Mouse (Mus musculus) olfactory bulb, adult 2 months (tissue): ENCODE data around the gene Scfd2. TPM values are rescaled to one million over a fixed set of nuclear protein-coding genes. Genes with fewer than 3 reads are reported as not detected.

ENCODE experiments used
- H3K27ac ChIP-seq: fragments of 200-500 bp; 2 replicates; pipeline ENCODE4 v1.5.1; 2012; ENCODE audit warnings: low read depth, low read length; ENCODE audit not compliant: insufficient read depth
- H3K4me1 ChIP-seq: fragments of 200-500 bp; 2 replicates; pipeline ENCODE4 v1.6.1; 2012; ENCODE audit warnings: low read length; ENCODE audit not compliant: control insufficient read depth, insufficient read depth
- H3K4me3 ChIP-seq: fragments of 200-500 bp; 2 replicates; pipeline ENCODE4 v1.5.1; 2012; ENCODE audit warnings: mild to moderate bottlenecking, low read depth, low read length, moderate library complexity; ENCODE audit not compliant: insufficient read depth
- CTCF ChIP-seq: fragments of 200-500 bp; IDR thresholded peaks from 2 replicates; pipeline ENCODE4 v1.5.1; 2012; ENCODE audit warnings: low read depth, mild to moderate bottlenecking, low read length, moderate library complexity; ENCODE audit not compliant: insufficient read depth
- POLR2A ChIP-seq: fragments of 200-500 bp; IDR thresholded peaks from 2 replicates; pipeline ENCODE4 v1.6.1; 2012; ENCODE audit warnings: mild to moderate bottlenecking, low read depth, low read length, moderate library complexity; ENCODE audit not compliant: insufficient read depth
- WGBS: fragments of 180-500 bp; shearing (Covaris S2); methylation state at CpG from one replicate; pipeline ENCODE4 v1.1.7; 2018; 5-methylcytosine and 5-hydroxymethylcytosine counted together
- polyA plus RNA-seq: library from polyadenylated mRNA; stranded (reverse); fragments of >200 nt; gene quantifications from 2 replicates; pipeline ENCODE4 v1.2.4, GENCODE M21; 2012; ENCODE audit warnings: low replicate concordance; ENCODE audit not compliant: missing spikeins, insufficient read depth, insufficient read length

The Scfd2 gene
- polyA plus RNA-seq, 1 experiment: not detected

DNA sequence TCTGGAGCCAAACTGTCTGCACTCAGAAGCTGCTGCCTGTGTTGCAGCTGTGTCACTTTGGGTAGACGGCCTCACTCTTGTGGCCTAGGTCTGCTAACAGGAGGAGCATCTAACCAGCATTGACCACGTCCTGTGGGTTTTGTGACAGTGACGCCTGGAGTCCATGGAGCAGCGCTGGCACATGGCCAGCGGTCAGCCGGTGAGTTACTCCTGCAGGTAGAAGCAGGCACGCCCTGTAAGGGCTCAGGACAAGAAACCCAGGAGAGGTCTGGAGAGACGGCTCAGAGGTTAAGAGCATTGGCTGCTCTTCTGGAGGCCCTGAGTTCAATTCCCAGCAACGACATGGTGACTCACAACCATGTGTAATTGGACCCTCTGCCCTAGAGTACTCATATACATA is 347.0 kb downstream of the Scfd2 start:
- Histone ChIP-seq H3K4me3 (no peak overlapping the region), H3K4me1 (peaks cover 11% of the 10 kb centered on the region), H3K27ac (no peak overlapping the region)
- TF ChIP-seq POLR2A (no peak), CTCF (no peak)
- 91% methylated on average over 9 of the region's 9 CpGs for WGBS

DNA sequence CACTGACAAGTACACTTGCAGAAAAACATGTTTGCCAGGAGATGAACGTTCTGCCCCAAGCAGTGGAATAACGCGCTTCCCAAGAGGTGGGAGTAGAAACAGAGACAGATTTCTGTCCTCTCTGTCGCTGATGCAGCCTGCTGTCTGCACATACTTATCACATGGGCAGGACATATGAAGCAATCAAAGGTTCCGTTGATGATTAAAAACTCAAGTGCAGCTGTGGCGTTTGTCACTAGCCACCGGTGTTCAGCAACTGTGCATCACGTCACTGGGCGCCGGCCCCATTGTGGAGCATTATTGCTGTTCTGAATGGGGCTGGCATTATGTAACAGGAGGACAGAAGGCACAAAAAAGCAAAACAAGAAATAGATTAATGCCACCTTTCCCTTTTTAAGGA is 348.4 kb downstream of the Scfd2 start:
- H3K4me3 ChIP-seq: no peak overlapping the region
- 58% methylated on average over 10 of the region's 10 CpGs for WGBS
- no peak for TF ChIP-seq CTCF
- TF ChIP-seq POLR2A: no peak
- H3K27ac ChIP-seq: no peak overlapping the region
- peaks cover 9% of the 10 kb centered on the region for H3K4me1 ChIP-seq

DNA sequence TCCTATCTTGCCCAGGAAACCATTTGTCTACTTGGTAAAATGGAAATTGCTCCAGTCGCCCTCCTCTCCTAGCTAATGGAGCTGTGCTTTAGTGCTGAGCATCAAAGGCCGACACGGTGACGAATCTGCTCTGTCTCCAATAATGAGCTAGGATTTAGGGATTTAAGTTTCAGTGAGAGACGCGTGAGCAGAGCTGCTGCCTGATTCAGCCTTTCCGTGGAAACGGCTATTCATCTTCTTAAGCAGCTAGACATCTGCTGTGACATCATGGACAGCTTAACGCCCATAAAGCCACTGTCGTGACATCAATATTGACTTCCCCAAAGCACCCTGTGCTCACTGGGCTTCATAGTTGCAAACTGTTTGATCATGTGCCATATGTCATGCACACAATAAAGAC is 351.3 kb downstream of the Scfd2 start:
- Histone ChIP-seq H3K27ac (no peak overlapping the region), H3K4me1 (peaks cover 12% of the 10 kb centered on the region), H3K4me3 (no peak overlapping the region)
- TF ChIP-seq CTCF (no peak), POLR2A (no peak)
- 54% methylated on average over 10 of the region's 10 CpGs for WGBS

DNA sequence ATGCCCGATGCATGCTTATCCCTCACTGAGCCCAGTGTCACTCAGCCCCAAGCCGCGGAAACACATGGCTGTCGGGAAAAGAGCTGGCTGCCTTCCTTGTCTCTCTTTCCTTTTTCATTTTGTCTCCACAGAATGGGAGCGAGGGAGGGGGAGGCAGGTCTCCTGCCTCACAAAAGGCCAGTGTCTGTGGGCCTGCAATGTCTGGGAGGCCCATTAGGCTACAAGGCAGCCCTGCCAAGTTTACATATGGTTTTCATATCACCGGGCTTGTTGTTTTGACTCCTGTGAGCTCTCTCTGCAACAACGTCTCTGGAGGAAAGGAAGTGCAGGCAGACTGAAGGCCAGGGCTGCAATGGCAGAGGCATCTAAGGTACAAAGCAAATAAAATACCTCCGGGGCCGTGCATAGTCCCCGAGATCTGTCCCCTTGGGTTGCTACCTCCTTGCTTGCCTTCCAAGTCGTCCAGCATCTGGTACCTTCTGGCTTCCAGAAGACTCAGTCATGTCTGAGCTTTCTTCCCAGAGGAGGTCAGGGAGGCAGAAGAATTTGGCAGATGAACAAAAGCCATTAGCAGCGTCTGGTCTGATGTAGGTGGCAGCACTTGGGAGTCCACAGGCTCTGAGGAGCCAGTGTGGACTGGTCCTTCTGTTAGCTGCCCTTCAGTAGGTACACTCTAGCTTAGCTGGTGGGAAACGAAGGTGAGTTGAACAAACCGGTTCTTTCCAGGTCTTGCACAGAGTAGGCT is 355.9 kb downstream of the Scfd2 start:
- no peak for TF ChIP-seq CTCF
- WGBS: 50% methylated on average over 14 of the region's 14 CpGs
- Histone ChIP-seq H3K27ac (no peak overlapping the region), H3K4me3 (no peak overlapping the region), H3K4me1 (peaks cover 10% of the 10 kb centered on the region; the same call in 1 of the 2 replicates)

DNA sequence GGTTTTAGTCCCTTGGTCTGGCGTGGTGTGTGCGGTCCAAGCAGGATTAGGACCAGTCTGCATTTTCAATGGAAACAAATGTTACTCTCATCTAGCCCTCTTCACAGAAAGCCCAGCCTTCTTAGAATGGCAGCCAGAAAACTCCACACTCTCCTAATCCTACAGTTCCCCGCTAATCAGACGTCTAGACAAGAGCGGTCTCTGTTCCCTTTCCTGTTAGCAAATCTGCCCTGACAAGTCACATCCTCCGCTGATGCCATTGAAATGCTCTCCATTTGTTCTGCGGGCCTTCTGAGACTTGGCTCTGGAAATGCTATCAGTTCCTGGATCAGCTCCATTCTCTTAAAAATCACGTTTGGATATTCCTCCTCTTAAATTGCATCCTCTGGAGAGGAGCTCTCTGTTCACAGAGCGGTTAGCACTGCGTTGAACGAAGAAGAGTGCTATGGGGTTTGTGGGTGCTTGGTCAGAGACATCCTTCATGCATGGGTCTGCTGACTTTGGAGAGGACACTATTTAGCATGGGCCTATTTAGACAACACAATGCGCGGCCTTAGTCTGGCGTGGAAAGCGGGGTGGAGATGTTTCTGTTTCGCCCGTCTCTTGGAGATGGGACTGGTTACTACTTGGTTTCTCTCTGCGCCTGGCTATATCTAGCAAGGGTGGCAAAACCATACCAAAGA is 358.3 kb downstream of the Scfd2 start:
- no peak overlapping the region for H3K4me3 ChIP-seq
- 54% methylated on average over 18 of the region's 18 CpGs for WGBS
- TF ChIP-seq POLR2A (no peak), CTCF (no peak)
- peaks cover 10% of the 10 kb centered on the region; the same call in 1 of the 2 replicates for H3K4me1 ChIP-seq
- no peak overlapping the region for H3K27ac ChIP-seq

DNA sequence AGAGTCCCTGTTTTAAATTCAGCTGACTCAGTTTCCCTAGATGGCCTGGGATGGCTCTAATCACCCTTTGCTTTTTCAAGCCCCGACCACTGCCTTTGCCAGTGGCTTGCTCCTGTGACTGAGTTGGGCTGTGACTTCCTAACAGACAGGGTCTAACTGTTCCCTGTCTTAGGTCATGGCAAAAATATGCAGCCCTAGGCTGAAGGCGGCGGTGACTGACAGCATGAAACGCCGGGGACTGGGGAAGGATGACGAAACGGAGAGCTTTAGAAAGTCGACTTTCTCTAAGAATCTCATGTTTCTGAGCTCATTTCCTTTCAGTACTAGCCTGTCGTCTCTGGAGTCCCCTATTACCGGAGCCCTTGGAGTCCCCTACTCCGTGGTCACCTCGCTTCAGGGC is 359.4 kb downstream of the Scfd2 start:
- no peak overlapping the region for H3K4me3 ChIP-seq
- no peak overlapping the region for H3K27ac ChIP-seq
- WGBS: 76% methylated on average over 12 of the region's 12 CpGs
- H3K4me1 ChIP-seq: peaks cover 10% of the 10 kb centered on the region; the same call in 1 of the 2 replicates
- TF ChIP-seq CTCF: no peak
- no peak for TF ChIP-seq POLR2A

DNA sequence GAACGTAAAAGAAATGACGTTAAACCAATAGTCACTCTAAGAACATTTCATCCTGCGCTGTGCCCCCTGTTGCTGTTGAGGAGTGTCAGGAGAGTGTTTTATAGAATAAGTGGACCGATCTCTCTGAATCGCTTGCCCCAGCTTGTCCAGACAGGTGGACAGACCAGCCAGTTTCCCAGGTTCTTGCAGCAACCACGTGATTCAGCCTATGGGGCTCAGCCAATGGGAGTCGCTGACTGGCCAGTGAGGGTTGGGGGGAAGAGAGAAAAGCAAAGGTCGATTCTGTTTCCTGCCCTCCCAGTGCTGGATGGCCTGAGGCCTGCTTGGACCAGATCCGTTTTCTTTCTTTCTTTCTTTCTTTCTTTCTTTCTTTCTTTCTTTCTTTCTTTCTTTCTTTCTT is 359.8 kb downstream of the Scfd2 start:
- TF ChIP-seq POLR2A (no peak), CTCF (no peak)
- WGBS: 81% methylated on average over 9 of the region's 9 CpGs
- peaks cover 10% of the 10 kb centered on the region; the same call in 1 of the 2 replicates for H3K4me1 ChIP-seq
- no peak overlapping the region for H3K4me3 ChIP-seq
- H3K27ac ChIP-seq: no peak overlapping the region

DNA sequence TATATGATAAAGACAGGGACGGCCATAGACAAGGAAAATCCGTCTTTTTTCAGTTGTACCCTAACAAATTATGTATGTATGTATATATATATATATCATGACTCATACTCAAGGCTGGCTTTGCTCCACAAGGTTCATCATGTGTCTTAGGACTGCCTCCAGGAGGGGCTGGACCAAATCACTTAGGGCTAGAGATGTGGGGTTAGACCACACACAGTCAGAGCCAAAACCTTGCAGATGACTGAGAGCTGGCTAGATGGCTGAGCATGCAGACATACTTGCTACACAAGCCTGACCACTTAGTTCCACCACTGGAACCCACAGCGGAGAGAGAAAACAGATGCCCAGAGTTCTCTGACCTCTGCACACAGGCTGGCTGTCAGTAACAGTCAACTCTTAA is 363.5 kb downstream of the Scfd2 start:
- WGBS: 87% methylated on average over 3 of the region's 3 CpGs
- H3K4me1 ChIP-seq: no peaks in the 10 kb centered on the region
- no peak overlapping the region for H3K27ac ChIP-seq
- TF ChIP-seq CTCF (no peak), POLR2A (no peak)
- no peak overlapping the region for H3K4me3 ChIP-seq

DNA sequence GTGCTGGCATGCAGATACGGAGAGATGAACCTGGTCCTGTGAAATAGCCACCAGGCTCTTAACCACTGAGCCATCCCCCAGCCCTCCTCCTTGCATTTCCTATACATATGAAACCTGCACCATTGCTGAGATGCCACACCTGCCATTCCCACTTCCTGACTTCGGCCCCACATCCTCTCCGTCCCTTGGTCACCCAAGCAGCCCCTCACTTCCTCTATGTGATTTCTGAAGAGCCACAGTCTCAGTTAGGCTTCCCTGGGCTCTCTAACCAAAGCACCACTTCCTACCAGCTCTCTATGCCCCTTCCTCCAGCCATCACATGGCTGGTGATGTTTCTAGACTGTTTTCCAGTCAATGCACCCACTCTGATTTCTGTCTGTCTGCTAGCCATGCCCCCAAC is 364.9 kb downstream of the Scfd2 start:
- TF ChIP-seq CTCF: no peak
- no peak for TF ChIP-seq POLR2A
- H3K4me3 ChIP-seq: no peak overlapping the region
- peaks cover 2% of the 10 kb centered on the region for H3K4me1 ChIP-seq
- WGBS: 88% methylated on average over 3 of the region's 3 CpGs
- no peak overlapping the region for H3K27ac ChIP-seq
